Mouse (Mus musculus) myocyte (in vitro differentiated cells): Measurements from ENCODE around the gene Ing2. TPM values are rescaled to one million over a fixed set of nuclear protein-coding genes. Genes with fewer than 3 reads are reported as not detected.

Source experiments
- H3K27me3 ChIP-seq: one replicate; pipeline ENCODE4 v1.6.1; 2011; ENCODE audit not compliant: control insufficient read depth, insufficient read depth, insufficient read length
- H3K36me3 ChIP-seq: one replicate; pipeline ENCODE4 v1.6.1; 2011; ENCODE audit not compliant: control insufficient read depth, insufficient read depth
- H3K4me2 ChIP-seq: one replicate; pipeline ENCODE4 v1.6.1; 2011; ENCODE audit warnings: low read depth, control low read depth
- H3K4me3 ChIP-seq: one replicate; pipeline ENCODE4 v1.5.1; 2011; ENCODE audit warnings: mild to moderate bottlenecking, control low read depth, moderate library complexity
- H3K79me2 ChIP-seq: one replicate; pipeline ENCODE4 v1.6.1; 2011; ENCODE audit not compliant: control insufficient read depth, insufficient read depth
- H3ac ChIP-seq: one replicate; pipeline ENCODE4 v1.6.1; 2011; ENCODE audit not compliant: control insufficient read depth, insufficient read length
- CEBPB ChIP-seq: IDR thresholded peaks from 2 replicates; pipeline ENCODE4 v1.6.1; 2011; ENCODE audit warnings: mild to moderate bottlenecking, moderate library complexity; ENCODE audit not compliant: poor library complexity, insufficient read depth, severe bottlenecking
- E2F4 ChIP-seq: IDR thresholded peaks from one replicate; pipeline ENCODE4 v1.6.1; 2011; ENCODE audit warnings: mild to moderate bottlenecking, control low read depth, moderate library complexity; ENCODE audit not compliant: insufficient read depth
- MAX ChIP-seq: IDR thresholded peaks from one replicate; pipeline ENCODE4 v1.6.1; 2011; ENCODE audit warnings: low read depth, mild to moderate bottlenecking, control low read depth
- MYOD1 ChIP-seq, 3 experiments: IDR thresholded peaks; one replicate each; pipeline ENCODE4 v1.6.1; 2011; ENCODE audit warnings: control low read depth in 2 of 3, low read depth in 2 of 3, mild to moderate bottlenecking in 2 of 3, moderate library complexity in 1 of 3; ENCODE audit not compliant: insufficient read length in 2 of 3, control insufficient read depth in 1 of 3
- MYOG ChIP-seq, 3 experiments: IDR thresholded peaks; one replicate each; pipeline ENCODE4 v1.6.1; 2011; ENCODE audit warnings: control low read depth in 2 of 3, low read depth in 2 of 3, mild to moderate bottlenecking in 2 of 3; ENCODE audit not compliant: insufficient read length in 2 of 3, control insufficient read depth in 1 of 3, insufficient read depth in 1 of 3
- POLR2A ChIP-seq: IDR thresholded peaks from one replicate; pipeline ENCODE4 v1.6.1; 2011; ENCODE audit warnings: low read depth, mild to moderate bottlenecking, control low read depth, moderate library complexity; ENCODE audit not compliant: insufficient read length
- POLR2AphosphoS2 ChIP-seq: IDR thresholded peaks from one replicate; pipeline ENCODE4 v1.6.1; 2011; ENCODE audit warnings: low read depth, control low read depth; ENCODE audit not compliant: insufficient read length
- REST ChIP-seq: IDR thresholded peaks from one replicate; pipeline ENCODE4 v1.6.1; 2011; ENCODE audit warnings: mild to moderate bottlenecking, control low read depth, moderate library complexity; ENCODE audit not compliant: insufficient read depth, insufficient read length
- SRF ChIP-seq: IDR thresholded peaks from one replicate; pipeline ENCODE4 v1.6.1; 2011; ENCODE audit warnings: low read depth; ENCODE audit not compliant: control insufficient read depth, insufficient read length
- TCF12 ChIP-seq: IDR thresholded peaks from one replicate; pipeline ENCODE4 v1.6.1; 2011; ENCODE audit warnings: mild to moderate bottlenecking, control low read depth; ENCODE audit not compliant: poor library complexity, insufficient read depth, severe bottlenecking
- TCF3 ChIP-seq: IDR thresholded peaks from one replicate; pipeline ENCODE4 v1.6.1; 2011; ENCODE audit warnings: low read depth, control low read depth; ENCODE audit not compliant: insufficient read length
- USF1 ChIP-seq: IDR thresholded peaks from one replicate; pipeline ENCODE4 v1.6.1; 2011; ENCODE audit warnings: low read depth, mild to moderate bottlenecking, control low read depth, moderate library complexity
- polyA plus RNA-seq: library from polyadenylated mRNA; unstranded; fragments of >200 nt; fragmentation: generic; extraction: Trizol; gene quantifications from one replicate; pipeline ENCODE4 v1.2.1, GENCODE M21; 2012; ENCODE audit warnings: missing spikeins

Gene Ing2
- polyA plus RNA-seq, result 9.1 TPM

GRCm38 (mm10) chr8:47674777-47675710 is at the start of gene Ing2:
TSS of gene Ing2 (minus strand) at chr8:47675556.
- Histone ChIP-seq H3ac (peak within 1 kb of the TSS; percentile 93), H3K27me3 (no peaks in the 10 kb centered on the region), H3K4me3 (peak within 1 kb of the TSS; percentile 90), H3K4me2 (peak within 1 kb of the TSS; percentile 96), H3K36me3 (no peaks in the 10 kb centered on the region), H3K79me2 (peaks cover 52% of the 10 kb centered on the region)
- TF ChIP-seq E2F4 (peak; percentile 91), POLR2AphosphoS2 (peak; percentile 35), POLR2A (peak; percentile 62), TCF3 (no peak), SRF (peak; percentile 99), USF1 (no peak), MYOD1 (IDR thresholded peaks at IDR 0.05; ENCODE audit: control insufficient read depth in 1 of 3, insufficient read length in 2 of 3, low read depth in 2 of 3) (peak in 1 of 3 experiments; percentile 1), REST (no peak)

- TF ChIP-seq TCF3 (no peak), REST (no peak), MYOD1 (IDR thresholded peaks at IDR 0.05; ENCODE audit: control insufficient read depth in 1 of 3, insufficient read length in 2 of 3, low read depth in 2 of 3) (no peak), SRF (no peak)
- Histone ChIP-seq H3K79me2 (no peaks in the 10 kb centered on the region), H3K4me2 (peak overlapping the region; percentile 94), H3K36me3 (no peaks in the 10 kb centered on the region), H3K27me3 (no peaks in the 10 kb centered on the region), H3K4me3 (no peak overlapping the region), H3ac (no peak overlapping the region)
Observed at GRCm38 (mm10) chr8:47721609-47722008, 46.3 kb upstream of the Ing2 start.

- no peaks in the 10 kb centered on the region for H3K79me2 ChIP-seq
- TF ChIP-seq CEBPB (no peak), SRF (no peak), USF1 (no peak), POLR2A (no peak), MAX (no peak), MYOG (IDR thresholded peaks at IDR 0.05; ENCODE audit: control insufficient read depth in 1 of 3, insufficient read depth in 1 of 3, insufficient read length in 2 of 3, low read depth in 2 of 3) (no peak), E2F4 (no peak), TCF12 (no peak), REST (no peak), MYOD1 (IDR thresholded peaks at IDR 0.05; ENCODE audit: control insufficient read depth in 1 of 3, insufficient read length in 2 of 3, low read depth in 2 of 3) (no peak), TCF3 (no peak), POLR2AphosphoS2 (no peak)
- no peak overlapping the region for H3K4me3 ChIP-seq
- no peaks in the 10 kb centered on the region for H3K36me3 ChIP-seq
- no peak overlapping the region for H3K4me2 ChIP-seq
- no peak overlapping the region for H3ac ChIP-seq
- H3K27me3 ChIP-seq, result no peaks in the 10 kb centered on the region
Observed at GRCm38 (mm10) chr8:47718641-47719040, 43.3 kb upstream of the Ing2 start.

GRCm38 (mm10) chr8:47713761-47714745 is 38.7 kb upstream of the Ing2 start, which contains the start of gene Cdkn2aip:
TSS of gene Cdkn2aip (minus strand) at chr8:47713932.
- H3K36me3 ChIP-seq, result peaks cover 25% of the 10 kb centered on the region
- TF ChIP-seq REST (no peak), TCF3 (no peak), POLR2AphosphoS2 (peak; percentile 81), MYOD1 (IDR thresholded peaks at IDR 0.05; ENCODE audit: control insufficient read depth in 1 of 3, insufficient read length in 2 of 3, low read depth in 2 of 3) (no peak), MAX (no peak), CEBPB (no peak), SRF (no peak), USF1 (no peak), MYOG (IDR thresholded peaks at IDR 0.05; ENCODE audit: control insufficient read depth in 1 of 3, insufficient read depth in 1 of 3, insufficient read length in 2 of 3, low read depth in 2 of 3) (peak in 1 of 3 experiments; percentile 10), POLR2A (peak; percentile 67), E2F4 (no peak), TCF12 (no peak)
- peak within 1 kb of the TSS; percentile 65 for H3K4me3 ChIP-seq
- H3K79me2 ChIP-seq, result peaks cover 24% of the 10 kb centered on the region
- no peaks in the 10 kb centered on the region for H3K27me3 ChIP-seq
- peak within 1 kb of the TSS; percentile 50 for H3ac ChIP-seq
- H3K4me2 ChIP-seq, result peak within 1 kb of the TSS; percentile 76
